Mouse (Mus musculus): ENCODE data around the gene Sall1. TPM values are rescaled to one million over a fixed set of nuclear protein-coding genes. Genes with fewer than 3 reads are reported as not detected.

Gene Sall1
- total and polyA plus RNA-seq, 3 experiments: 0.05 TPM; not detected in 2

DNA sequence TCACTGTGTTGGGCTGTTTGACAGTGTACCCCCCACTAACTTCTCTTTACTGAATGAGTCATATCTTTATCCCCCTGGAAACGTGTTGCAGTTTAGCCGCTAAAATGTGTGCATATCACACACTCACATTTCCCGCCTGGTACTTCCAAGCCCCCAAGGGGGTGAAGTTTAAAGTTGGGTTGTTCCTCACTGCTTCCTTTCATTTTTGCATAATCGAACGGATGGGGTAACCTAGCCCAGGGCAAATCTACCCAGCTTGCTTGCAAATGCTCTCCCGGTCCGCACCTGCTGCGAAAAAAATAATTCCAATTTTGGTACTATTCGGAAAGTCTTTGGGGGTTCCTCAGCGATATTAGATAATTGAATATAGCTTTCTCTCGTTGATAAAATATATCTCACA lies 38.2 kb downstream of the Sall1 start:
- H3K9me3 ChIP-seq (replicated peaks): peaks cover 57% of the 10 kb centered on the region
- TF ChIP-seq POLR2AphosphoS5 (IDR thresholded peaks at IDR 0.05; ENCODE audit: insufficient replicate concordance, low read depth, low read length) (no peak), GATA1 (IDR thresholded peaks at IDR 0.05; ENCODE audit: borderline replicate concordance, low read length) (no peak), TAL1 (conservative IDR thresholded peaks at IDR 0.05; ENCODE audit: low read depth, low read length) (no peak), GATA2 (IDR thresholded peaks at IDR 0.05; ENCODE audit: borderline replicate concordance, low read depth, low read length) (no peak), CTCF (IDR thresholded peaks at IDR 0.05; ENCODE audit: low read depth, low read length) (no peak)
- ATAC-seq (ENCODE audit: extremely low read depth, insufficient number of reproducible peaks, low FRiP score, poor library complexity, severe bottlenecking): no peak
- H3K4me3 ChIP-seq (ENCODE audit: low read depth, low read length): no peak overlapping the region
- H3K27me3 ChIP-seq (ENCODE audit: insufficient read depth, low read length): no peaks in the 10 kb centered on the region
- no peak for DNase-seq (ENCODE audit: low spot score)
- H3K36me3 ChIP-seq (replicated peaks): no peaks in the 10 kb centered on the region
- H3K4me1 ChIP-seq (ENCODE audit: insufficient read depth, low read depth, low read length): no peaks in the 10 kb centered on the region

- TF ChIP-seq CTCF (IDR thresholded peaks at IDR 0.05; ENCODE audit: low read depth, low read length): no peak
- Histone ChIP-seq H3K9me3 (replicated peaks) (peaks cover 66% of the 10 kb centered on the region), H3K4me3 (ENCODE audit: low read depth, low read length) (no peak overlapping the region), H3K27me3 (ENCODE audit: insufficient read depth, low read length) (no peaks in the 10 kb centered on the region), H3K36me3 (replicated peaks) (no peaks in the 10 kb centered on the region), H3K4me1 (ENCODE audit: insufficient read depth, low read depth, low read length) (no peaks in the 10 kb centered on the region)
- DNase-seq (ENCODE audit: low spot score) (no peak), ATAC-seq (ENCODE audit: extremely low read depth, insufficient number of reproducible peaks, low FRiP score, poor library complexity, severe bottlenecking) (no peak)
Measured at GRCm38 (mm10) chr8:89004041-89004440, 39.9 kb downstream of the Sall1 start.

DNA sequence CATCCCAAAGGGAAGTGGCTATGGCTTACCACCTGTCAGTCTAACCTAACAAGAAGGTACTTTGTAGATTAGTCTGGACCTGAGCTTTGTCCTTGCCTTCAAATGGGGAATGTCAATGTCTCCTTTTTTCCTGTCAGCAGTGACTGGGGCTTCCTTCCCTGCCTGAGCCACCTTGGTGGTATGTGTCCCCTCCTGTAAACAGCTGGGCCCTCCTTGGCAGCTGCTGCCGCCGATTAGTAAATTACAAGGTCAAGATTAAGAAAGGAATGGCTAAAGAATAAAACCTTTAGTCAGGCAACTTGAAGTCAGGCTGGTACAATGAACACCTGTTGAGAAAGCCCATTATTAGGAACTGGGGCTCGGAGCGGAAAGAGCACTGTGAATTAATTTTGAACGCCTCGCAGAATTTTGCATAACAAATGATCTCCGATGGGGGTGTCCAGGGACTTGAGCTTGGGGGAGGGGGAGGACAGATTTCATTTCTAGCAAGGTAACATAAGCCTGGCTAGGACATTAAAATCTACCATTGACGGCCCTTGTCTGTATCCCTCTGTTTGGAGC lies 40.5 kb downstream of the Sall1 start:
- no peaks in the 10 kb centered on the region for H3K36me3 ChIP-seq (replicated peaks)
- TF ChIP-seq CTCF (IDR thresholded peaks at IDR 0.05; ENCODE audit: low read depth, low read length) (no peak), GATA2 (IDR thresholded peaks at IDR 0.05; ENCODE audit: borderline replicate concordance, low read depth, low read length) (no peak), POLR2AphosphoS5 (IDR thresholded peaks at IDR 0.05; ENCODE audit: insufficient replicate concordance, low read depth, low read length) (no peak), TAL1 (conservative IDR thresholded peaks at IDR 0.05; ENCODE audit: low read depth, low read length) (no peak), GATA1 (IDR thresholded peaks at IDR 0.05; ENCODE audit: borderline replicate concordance, low read length) (no peak)
- no peak for ATAC-seq (ENCODE audit: extremely low read depth, insufficient number of reproducible peaks, low FRiP score, poor library complexity, severe bottlenecking)
- peaks cover 66% of the 10 kb centered on the region for H3K9me3 ChIP-seq (replicated peaks)
- H3K4me1 ChIP-seq (ENCODE audit: insufficient read depth, low read depth, low read length): no peaks in the 10 kb centered on the region
- no peaks in the 10 kb centered on the region for H3K27me3 ChIP-seq (ENCODE audit: insufficient read depth, low read length)
- no peak overlapping the region for H3K4me3 ChIP-seq (ENCODE audit: low read depth, low read length)
- DNase-seq (ENCODE audit: low spot score): no peak

DNA sequence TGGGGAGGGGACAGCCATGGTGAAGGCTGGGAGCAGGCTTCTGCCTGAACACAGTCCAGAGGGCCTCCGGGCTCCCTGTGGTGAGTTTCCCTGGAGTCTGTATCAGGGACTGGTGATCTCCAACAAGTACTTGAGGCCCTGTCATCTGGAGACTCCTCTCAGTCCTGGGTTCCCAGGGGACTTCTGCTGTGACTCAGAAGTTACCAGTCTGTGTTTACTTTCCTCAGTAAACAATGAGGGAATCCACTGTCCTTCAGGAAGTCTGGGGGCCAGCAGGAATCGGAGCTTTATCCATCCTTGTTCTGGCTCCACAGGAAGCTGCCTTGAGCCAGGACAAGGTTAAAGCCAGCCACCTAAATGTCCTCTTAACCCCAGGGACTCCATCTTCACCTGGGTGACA lies 41.8 kb downstream of the Sall1 start:
- Histone ChIP-seq H3K4me1 (ENCODE audit: insufficient read depth, low read depth, low read length) (no peaks in the 10 kb centered on the region), H3K36me3 (replicated peaks) (no peaks in the 10 kb centered on the region), H3K9me3 (replicated peaks) (peaks cover 56% of the 10 kb centered on the region), H3K27me3 (ENCODE audit: insufficient read depth, low read length) (no peaks in the 10 kb centered on the region), H3K4me3 (ENCODE audit: low read depth, low read length) (no peak overlapping the region)
- no peak for ATAC-seq (ENCODE audit: extremely low read depth, insufficient number of reproducible peaks, low FRiP score, poor library complexity, severe bottlenecking)
- DNase-seq (ENCODE audit: low spot score): no peak
- no peak for TF ChIP-seq TAL1 (conservative IDR thresholded peaks at IDR 0.05; ENCODE audit: low read depth, low read length)
- no peak for TF ChIP-seq POLR2AphosphoS5 (IDR thresholded peaks at IDR 0.05; ENCODE audit: insufficient replicate concordance, low read depth, low read length)
- no peak for TF ChIP-seq GATA2 (IDR thresholded peaks at IDR 0.05; ENCODE audit: borderline replicate concordance, low read depth, low read length)
- no peak for TF ChIP-seq GATA1 (IDR thresholded peaks at IDR 0.05; ENCODE audit: borderline replicate concordance, low read length)
- no peak for TF ChIP-seq CTCF (IDR thresholded peaks at IDR 0.05; ENCODE audit: low read depth, low read length)

GRCm38 (mm10) chr8:88997276-88997675 lies 46.7 kb downstream of the Sall1 start:
- TF ChIP-seq GATA2 (IDR thresholded peaks at IDR 0.05; ENCODE audit: borderline replicate concordance, low read depth, low read length) (no peak), TAL1 (conservative IDR thresholded peaks at IDR 0.05; ENCODE audit: low read depth, low read length) (no peak), GATA1 (IDR thresholded peaks at IDR 0.05; ENCODE audit: borderline replicate concordance, low read length) (no peak), POLR2AphosphoS5 (IDR thresholded peaks at IDR 0.05; ENCODE audit: insufficient replicate concordance, low read depth, low read length) (no peak), CTCF (IDR thresholded peaks at IDR 0.05; ENCODE audit: low read depth, low read length) (no peak)
- ATAC-seq (ENCODE audit: extremely low read depth, insufficient number of reproducible peaks, low FRiP score, poor library complexity, severe bottlenecking): no peak
- no peaks in the 10 kb centered on the region for H3K4me1 ChIP-seq (ENCODE audit: insufficient read depth, low read depth, low read length)
- DNase-seq (ENCODE audit: low spot score): no peak
- no peaks in the 10 kb centered on the region for H3K27me3 ChIP-seq (ENCODE audit: insufficient read depth, low read length)
- no peak overlapping the region for H3K4me3 ChIP-seq (ENCODE audit: low read depth, low read length)
- H3K9me3 ChIP-seq (replicated peaks): peaks cover 68% of the 10 kb centered on the region
- H3K36me3 ChIP-seq (replicated peaks): no peaks in the 10 kb centered on the region

DNA sequence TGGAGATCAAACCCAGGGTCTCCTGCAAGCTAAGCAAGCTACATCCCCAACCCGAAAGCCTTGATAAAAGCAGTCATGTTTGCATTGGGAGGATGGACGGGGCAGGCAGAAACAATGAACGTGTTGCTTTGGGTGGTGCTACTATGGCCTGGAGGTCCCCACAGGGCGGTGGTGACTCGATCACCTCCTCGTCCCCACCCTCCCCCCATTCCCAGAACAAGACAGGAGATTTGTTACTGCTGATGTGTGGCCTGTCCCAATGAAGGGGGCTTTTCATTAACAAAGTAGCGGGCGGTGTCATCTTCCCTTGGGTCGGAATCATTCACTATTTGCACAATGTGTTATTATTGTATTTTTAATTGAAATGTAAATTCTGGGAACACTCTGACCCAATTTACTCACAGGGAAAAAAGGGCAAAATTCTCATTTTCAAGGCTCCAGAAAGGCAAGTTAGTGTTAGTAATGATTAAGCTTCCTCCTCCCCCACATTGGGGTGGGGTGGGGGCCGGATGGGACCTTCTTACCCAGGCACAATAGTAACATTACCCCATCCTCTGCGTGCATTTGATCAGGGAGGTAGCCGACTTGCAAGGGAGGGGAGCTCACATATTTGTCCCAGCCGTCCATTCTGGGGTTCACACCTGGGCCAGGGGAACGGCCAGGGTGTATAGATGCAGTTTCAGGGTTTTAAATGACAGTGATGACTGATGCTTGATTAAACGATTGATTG lies 52.0 kb downstream of the Sall1 start:
- TF ChIP-seq GATA2 (IDR thresholded peaks at IDR 0.05; ENCODE audit: borderline replicate concordance, low read depth, low read length) (no peak), CTCF (IDR thresholded peaks at IDR 0.05; ENCODE audit: low read depth, low read length) (no peak), GATA1 (IDR thresholded peaks at IDR 0.05; ENCODE audit: borderline replicate concordance, low read length) (no peak), TAL1 (conservative IDR thresholded peaks at IDR 0.05; ENCODE audit: low read depth, low read length) (no peak), POLR2AphosphoS5 (IDR thresholded peaks at IDR 0.05; ENCODE audit: insufficient replicate concordance, low read depth, low read length) (no peak)

More for the DNA sequence above, 52.0 kb downstream of the Sall1 start:
- H3K4me3 ChIP-seq (ENCODE audit: low read depth, low read length): no peak overlapping the region
- ATAC-seq (ENCODE audit: extremely low read depth, insufficient number of reproducible peaks, low FRiP score, poor library complexity, severe bottlenecking): no peak
- no peaks in the 10 kb centered on the region for H3K36me3 ChIP-seq (replicated peaks)
- H3K9me3 ChIP-seq (replicated peaks): peaks cover 72% of the 10 kb centered on the region
- DNase-seq (ENCODE audit: low spot score): no peak
- H3K4me1 ChIP-seq (ENCODE audit: insufficient read depth, low read depth, low read length): no peaks in the 10 kb centered on the region
- H3K27me3 ChIP-seq (ENCODE audit: insufficient read depth, low read length): no peaks in the 10 kb centered on the region
